Mouse (Mus musculus): ENCODE measurements around the gene Gbp6.
"Not testable (repeated sequence)": the region's sequence is repeated elsewhere in the genome, so short reads cannot be mapped to it uniquely, and the experiment has no call there.

- not testable (repeated sequence) for TF ChIP-seq CTCF (IDR thresholded peaks at IDR 0.05; ENCODE audit: borderline replicate concordance, control insufficient read depth, extremely low read depth, insufficient read depth, low read length, poor library complexity); POLR2A (IDR thresholded peaks at IDR 0.05; ENCODE audit: control insufficient read depth, extremely low read depth, insufficient read depth, low read length, poor library complexity)
These were observed 32.8 kb downstream of the Gbp6 start for GRCm38 (mm10) chr5:105260673-105261072.
